Comparison of ENCODE assay signal across 17 mouse cellular contexts in the genomic region with DNA sequence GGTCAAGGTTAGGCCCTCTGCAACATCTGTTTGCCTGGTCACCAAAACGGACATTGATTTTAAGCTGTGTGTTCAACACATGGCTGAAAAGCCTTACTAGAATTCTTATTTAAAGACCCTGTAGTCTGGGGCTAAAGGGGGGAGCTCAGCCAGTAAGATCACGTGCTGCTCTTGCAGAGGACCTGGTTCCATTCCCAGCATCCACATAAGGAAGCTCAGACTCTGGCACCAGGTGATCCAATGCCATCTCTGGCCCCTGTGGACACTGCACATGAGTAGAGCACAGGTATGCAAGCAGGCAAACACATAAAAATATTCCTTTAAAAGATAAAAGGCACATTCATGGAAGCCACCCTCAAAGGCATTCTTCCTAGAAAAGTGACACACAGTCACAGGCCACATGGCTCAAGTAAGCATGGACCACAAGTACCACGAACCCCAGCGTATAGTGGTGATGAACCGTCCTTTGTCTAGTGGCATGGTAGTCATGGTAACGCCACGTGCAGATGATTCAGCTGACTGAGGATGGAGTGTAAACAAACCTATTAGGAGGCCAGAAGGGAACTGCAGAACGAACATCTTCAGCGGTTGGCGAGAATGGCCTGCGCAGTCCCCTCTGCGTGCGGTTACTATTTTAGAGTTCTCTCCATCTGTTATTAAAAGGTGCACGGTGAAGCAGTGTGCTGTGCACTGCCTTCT.
DNase-seq lines count a peak whose midpoint lies in the region; ATAC-seq and TF ChIP-seq lines count a peak whose summit lies in the region.
"Had no signal": no experiment of that assay in that cellular context is flagged by ENCODE, and none has a peak within 500 bp of the region (broad histone marks: within the 10 kb centered on the region; RNA-seq: fewer than 3 reads in every experiment).

No protein-coding gene starts in this region.

- H3K4me1 ChIP-seq in hindbrain, embryonic 14.5 days (replicated peaks; ENCODE audit: control insufficient read depth, insufficient read depth, low read length): peaks cover 11% of the 10 kb centered on the region
- H3K4me1 ChIP-seq in midbrain, embryonic 15.5 days: peaks cover 14% of the 10 kb centered on the region
- H3K4me1 ChIP-seq: kidney, embryonic 15.5 days; liver, embryonic 12.5 days; megakaryocyte, embryonic 14.5 days had no signal

- H3K4me2 ChIP-seq in hindbrain, embryonic 14.5 days (replicated peaks): no peak overlapping the region
- no peak overlapping the region for H3K4me2 ChIP-seq in midbrain, embryonic 15.5 days
- H3K4me2 ChIP-seq: kidney, embryonic 15.5 days; liver, embryonic 12.5 days had no signal

- no peak for TF ChIP-seq CTCF in brain, embryonic 14.5 days (IDR thresholded peaks at IDR 0.05; ENCODE audit: borderline replicate concordance, extremely low read depth, insufficient read depth, insufficient read length)

- no peak for TF ChIP-seq POLR2A in brain, embryonic 14.5 days (IDR thresholded peaks at IDR 0.05; ENCODE audit: borderline replicate concordance, extremely low read depth, insufficient read depth, insufficient read length, poor library complexity, severe bottlenecking)

- ATAC-seq in hindbrain, embryonic 14.5 days (ENCODE audit: low FRiP score): peak; percentile 78
- ATAC-seq in midbrain, embryonic 15.5 days (replicated peaks): peak; percentile 87
- ATAC-seq: activated CD4-positive, CD25-positive, alpha-beta regulatory T cell, adult 4 months; inflammation-experienced regulatory T-cells, adult 6 months; liver, embryonic 12.5 days had no signal

- DNase-seq in embryo, embryonic 10 days (ENCODE audit: low spot score): peak; percentile 48
- DNase-seq in embryo, embryonic 9.5 days (ENCODE audit: extremely low spot score): no peak
- DNase-seq in brain, embryonic 14.5 days (ENCODE audit: low read depth): peak; percentile 81
- peak; percentile 63 for DNase-seq in hindbrain, embryonic 14.5 days (ENCODE audit: low spot score)
- no peak for DNase-seq in gastrocnemius, postnatal 14 days
- no peak for DNase-seq in thymus, postnatal 36 days
- DNase-seq in lung, postnatal 4 days: no peak
- DNase-seq: adrenal gland, postnatal 25 days; cerebellum, adult 11 months; cerebellum, postnatal 36 days had no signal

- H3K27ac ChIP-seq in hindbrain, embryonic 14.5 days: peak overlapping the region; percentile 65
- peak overlapping the region; percentile 43 for H3K27ac ChIP-seq in midbrain, embryonic 15.5 days
- H3K27ac ChIP-seq: kidney, embryonic 15.5 days; limb, embryonic 10.5 days; liver, embryonic 12.5 days had no signal

- intact Hi-C loops in gastrocnemius, postnatal 14 days (cut with DNase I; ENCODE audit: low total_unique reads): no loop called here

- WGBS in hindbrain, embryonic 14.5 days: 47% methylated on average over 14 of the region's 14 CpGs
- 57% methylated on average over 14 of the region's 14 CpGs for WGBS in midbrain, embryonic 15.5 days

- H3K9me3 ChIP-seq in hindbrain, embryonic 14.5 days (ENCODE audit: control insufficient read depth, low read length): no peaks in the 10 kb centered on the region
- no peaks in the 10 kb centered on the region for H3K9me3 ChIP-seq in midbrain, embryonic 15.5 days
- H3K9me3 ChIP-seq: kidney, embryonic 15.5 days; limb, embryonic 10.5 days; liver, embryonic 12.5 days; megakaryocyte, embryonic 14.5 days had no signal

- no peak overlapping the region for H3K4me3 ChIP-seq in hindbrain, embryonic 14.5 days (replicated peaks; ENCODE audit: low read length)
- no peak overlapping the region for H3K4me3 ChIP-seq in midbrain, embryonic 15.5 days
- H3K4me3 ChIP-seq: kidney, embryonic 15.5 days; limb, embryonic 10.5 days; liver, embryonic 12.5 days; megakaryocyte, embryonic 14.5 days had no signal

- no peaks in the 10 kb centered on the region for H3K36me3 ChIP-seq in hindbrain, embryonic 14.5 days (replicated peaks; ENCODE audit: control insufficient read depth, insufficient read depth)
- H3K36me3 ChIP-seq in midbrain, embryonic 15.5 days (replicated peaks): no peaks in the 10 kb centered on the region
- H3K36me3 ChIP-seq: kidney, embryonic 15.5 days; limb, embryonic 10.5 days; liver, embryonic 12.5 days had no signal

- H3K27me3 ChIP-seq in hindbrain, embryonic 14.5 days (ENCODE audit: control insufficient read depth, insufficient read depth, low read length): no peaks in the 10 kb centered on the region
- H3K27me3 ChIP-seq in midbrain, embryonic 15.5 days (replicated peaks): no peaks in the 10 kb centered on the region
- H3K27me3 ChIP-seq: kidney, embryonic 15.5 days; liver, embryonic 12.5 days; megakaryocyte, embryonic 14.5 days had no signal

- no peak overlapping the region for H3K9ac ChIP-seq in hindbrain, embryonic 14.5 days
- H3K9ac ChIP-seq in midbrain, embryonic 15.5 days: no peak overlapping the region
- H3K9ac ChIP-seq: kidney, embryonic 15.5 days; liver, embryonic 12.5 days had no signal

Comparison
In these comparisons a context has a peak if more than half of its experiments do, and no peak if none do; other contexts are left out.
1. DNase-seq: peak in embryo, embryonic 10 days (single experiment), brain, embryonic 14.5 days (single experiment) and hindbrain, embryonic 14.5 days (single experiment); none in embryo, embryonic 9.5 days (single experiment), gastrocnemius, postnatal 14 days (single experiment), thymus, postnatal 36 days (0 of 2) and lung, postnatal 4 days (0 of 2).